Mouse (Mus musculus) heart, adult 2 months (tissue): ENCODE data around the gene Zbtb7a.

Source experiments
- CTCF ChIP-seq: fragments of 200-600 bp; IDR thresholded peaks from 2 replicates; pipeline ENCODE4 v1.8.1; 2022; ENCODE audit warnings: antibody characterized with exemption, mild to moderate bottlenecking, moderate library complexity
- POLR2A ChIP-seq: fragments of 200-500 bp; IDR thresholded peaks from 2 replicates; pipeline ENCODE4 v1.6.1; 2011; ENCODE audit warnings: mild to moderate bottlenecking, low read depth, low read length, control low read depth; ENCODE audit not compliant: insufficient read depth

- TF ChIP-seq CTCF: peak; percentile 88
- TF ChIP-seq POLR2A: no peak; the same call in 1 of the 2 replicates
Observed at GRCm38 (mm10) chr10:81198230-81198629, 63.2 kb downstream of the Zbtb7a start.
